Mouse (Mus musculus) left cerebral cortex, postnatal 25 days (tissue): ENCODE measurements at regions not wholly inside any gene's neighbourhood (a gene's known extent, or its start where the extent isn't known, plus 50 kb on each side); places are given as distances from the start of the nearest gene placed in this dataset.

ENCODE experiments used
- DNase-seq, 2 experiments: peaks; one replicate each; pipeline ENCODE4 v3.0.0; 2022; ENCODE audit warnings: low spot score in 2 of 2, mixed read lengths in 1 of 2
- intact Hi-C: fragments of 180-260 bp; cut with DNase I; formaldehyde crosslinking; loops from one replicate; pipeline ENCODE4 v1.15.1; 2025

GRCm38 (mm10) chr1:151263372-151263771 is 53.4 kb downstream of the Gm47996 start:
- intact Hi-C loops: no loop called here
- DNase-seq: no peak

GRCm38 (mm10) chr1:151263830-151264229 is 53.9 kb downstream of the Gm47996 start:
- no peak for DNase-seq
- intact Hi-C loops: no loop called here

GRCm38 (mm10) chr1:151264789-151265188 is 54.9 kb downstream of the Gm47996 start:
- intact Hi-C loops: no loop called here
- DNase-seq: no peak

- intact Hi-C loops: no loop called here
- DNase-seq: no peak
Measured at GRCm38 (mm10) chr1:151265590-151265989, 55.7 kb downstream of the Gm47996 start.

GRCm38 (mm10) chr1:151266703-151267102 is 56.8 kb downstream of the Gm47996 start:
- DNase-seq: no peak
- intact Hi-C loops: no loop called here

GRCm38 (mm10) chr1:151270691-151271090 is 60.8 kb downstream of the Gm47996 start:
- DNase-seq: no peak
- intact Hi-C loops: no loop called here

GRCm38 (mm10) chr1:151274306-151274705 is 64.4 kb downstream of the Gm47996 start:
- intact Hi-C loops: no loop called here
- DNase-seq: no peak

GRCm38 (mm10) chr1:151275581-151275980 is 65.7 kb downstream of the Gm47996 start:
- intact Hi-C loops: no loop called here

GRCm38 (mm10) chr1:151279955-151280354 is 64.3 kb upstream of the Ivns1abp start:
- DNase-seq: no peak
- intact Hi-C loops: no loop called here

More at GRCm38 (mm10) chr1:151275581-151275980, 65.7 kb downstream of the Gm47996 start:
- DNase-seq: no peak

- peak in 1 of 2 experiments; percentile 13 for DNase-seq
- intact Hi-C loops: no loop called here
Measured at GRCm38 (mm10) chr1:151285045-151285444, 59.2 kb upstream of the Ivns1abp start.

- DNase-seq: peak; percentile 19 to 55
- intact Hi-C loops: no loop called here
Measured at GRCm38 (mm10) chr1:151287451-151287850, 56.8 kb upstream of the Ivns1abp start.

- intact Hi-C loops: no loop called here
- no peak for DNase-seq
Measured at GRCm38 (mm10) chr1:151289061-151289460, 55.2 kb upstream of the Ivns1abp start.

GRCm38 (mm10) chr1:151289493-151290258 is 54.6 kb upstream of the Ivns1abp start:
- intact Hi-C loops: no loop called here
- no peak for DNase-seq

GRCm38 (mm10) chr1:151293311-151294050 is 50.8 kb upstream of the Ivns1abp start:
- no peak for DNase-seq
- intact Hi-C loops: no loop called here
